Mouse (Mus musculus) embryonic facial prominence, embryonic 15.5 days (tissue): ENCODE results near the gene Apc2. TPM values are rescaled to one million over a fixed set of nuclear protein-coding genes. Genes with fewer than 3 reads are reported as not detected.

Source experiments
- ATAC-seq: fragments of 200-750 bp; cut with Nextera tagmentation; 2 replicates; pipeline ENCODE4 v1.8.0; 2017; ENCODE audit warnings: low read depth, moderate TSS enrichment; ENCODE audit not compliant: insufficient number of reproducible peaks, low FRiP score, low TSS enrichment
- H3K27ac ChIP-seq: fragments of 300-500 bp; sonication (generic); replicated peaks from 2 replicates; pipeline ENCODE4 v1.5.1; 2015; ENCODE audit warnings: mild to moderate bottlenecking, inconsistent platforms
- H3K27me3 ChIP-seq: fragments of 300-500 bp; sonication (generic); 2 replicates; pipeline ENCODE4 v1.6.1; 2015; ENCODE audit warnings: inconsistent platforms
- H3K36me3 ChIP-seq: fragments of 300-500 bp; sonication (generic); 2 replicates; pipeline ENCODE4 v1.6.1; 2015; ENCODE audit warnings: mild to moderate bottlenecking, inconsistent platforms
- H3K4me1 ChIP-seq: fragments of 300-500 bp; sonication (generic); 2 replicates; pipeline ENCODE4 v1.6.1; 2015; ENCODE audit warnings: inconsistent platforms
- H3K4me2 ChIP-seq: fragments of 300-500 bp; sonication (generic); replicated peaks from 2 replicates; pipeline ENCODE4 v1.6.1; 2015; ENCODE audit warnings: mild to moderate bottlenecking, inconsistent platforms
- H3K4me3 ChIP-seq: fragments of 300-500 bp; sonication (generic); replicated peaks from 2 replicates; pipeline ENCODE4 v1.5.1; 2015; ENCODE audit warnings: mild to moderate bottlenecking, inconsistent platforms
- H3K9ac ChIP-seq: fragments of 300-500 bp; sonication (generic); 2 replicates; pipeline ENCODE4 v1.6.1; 2015; ENCODE audit warnings: inconsistent platforms
- H3K9me3 ChIP-seq: fragments of 300-500 bp; sonication (generic); replicated peaks from 2 replicates; pipeline ENCODE4 v1.6.1; 2016; ENCODE audit warnings: inconsistent platforms
- WGBS: fragments of 180-500 bp; shearing (Covaris S2); methylation state at CpG from one replicate; pipeline ENCODE4 v1.1.7; 2015; 5-methylcytosine and 5-hydroxymethylcytosine counted together
- polyA plus RNA-seq: library from polyadenylated mRNA; unstranded; fragments of >200 nt; fragmentation: Nextera tagmentation; extraction: Ambion mirVana; gene quantifications from 2 replicates; pipeline ENCODE4 v1.2.1, GENCODE M21; 2015

Gene Apc2
- polyA plus RNA-seq, 1 experiment from 2014 or later = 5.4 TPM

- ATAC-seq = no peak
- WGBS = 67% methylated on average over 54 of the region's 54 CpGs
- H3K9ac ChIP-seq = no peak overlapping the region
- H3K4me2 ChIP-seq = no peak overlapping the region
- peaks cover 28% of the 10 kb centered on the region for H3K4me1 ChIP-seq
- H3K27me3 ChIP-seq = peaks cover 71% of the 10 kb centered on the region
- H3K4me3 ChIP-seq = no peak overlapping the region
- no peak overlapping the region for H3K27ac ChIP-seq
- H3K36me3 ChIP-seq = peaks cover 10% of the 10 kb centered on the region
- H3K9me3 ChIP-seq = no peaks in the 10 kb centered on the region
Observed at GRCm38 (mm10) chr10:80312586-80313504, 17.1 kb downstream of the Apc2 start.

GRCm38 (mm10) chr10:80313627-80314201 is 17.9 kb downstream of the Apc2 start:
- Histone ChIP-seq H3K36me3 (peaks cover 15% of the 10 kb centered on the region), H3K4me2 (no peak overlapping the region), H3K9me3 (no peaks in the 10 kb centered on the region), H3K9ac (no peak overlapping the region), H3K4me3 (no peak overlapping the region), H3K27ac (no peak overlapping the region), H3K27me3 (peaks cover 71% of the 10 kb centered on the region), H3K4me1 (peaks cover 31% of the 10 kb centered on the region)
- ATAC-seq = no peak
- WGBS = 50% methylated on average over 20 of the region's 20 CpGs

GRCm38 (mm10) chr10:80314494-80315001 is 18.8 kb downstream of the Apc2 start:
- no peaks in the 10 kb centered on the region for H3K9me3 ChIP-seq
- peaks cover 71% of the 10 kb centered on the region for H3K27me3 ChIP-seq
- peaks cover 40% of the 10 kb centered on the region for H3K4me1 ChIP-seq
- 48% methylated on average over 16 of the region's 16 CpGs for WGBS
- no peak overlapping the region for H3K4me2 ChIP-seq
- no peak overlapping the region for H3K4me3 ChIP-seq
- peaks cover 18% of the 10 kb centered on the region for H3K36me3 ChIP-seq
- no peak for ATAC-seq
- no peak overlapping the region for H3K27ac ChIP-seq
- H3K9ac ChIP-seq = no peak overlapping the region

- Histone ChIP-seq H3K27ac (no peak overlapping the region), H3K4me3 (no peak overlapping the region), H3K4me1 (peaks cover 42% of the 10 kb centered on the region), H3K27me3 (peaks cover 71% of the 10 kb centered on the region), H3K36me3 (peaks cover 18% of the 10 kb centered on the region), H3K4me2 (no peak overlapping the region), H3K9ac (no peak overlapping the region), H3K9me3 (no peaks in the 10 kb centered on the region)
- no peak for ATAC-seq
- 48% methylated on average over 27 of the region's 27 CpGs for WGBS
Observed at GRCm38 (mm10) chr10:80315315-80315714, 19.5 kb downstream of the Apc2 start.

- Histone ChIP-seq H3K4me3 (no peak overlapping the region), H3K9ac (no peak overlapping the region), H3K9me3 (no peaks in the 10 kb centered on the region), H3K27ac (no peak overlapping the region), H3K4me1 (peaks cover 49% of the 10 kb centered on the region), H3K36me3 (peaks cover 18% of the 10 kb centered on the region; the same call in 1 of the 2 replicates), H3K4me2 (no peak overlapping the region), H3K27me3 (peaks cover 63% of the 10 kb centered on the region)
- 0 out of 2 replicates have a peak, but pooled peaks have one; percentile 13 for ATAC-seq
- 22% methylated on average over 11 of the region's 11 CpGs for WGBS
Observed at GRCm38 (mm10) chr10:80316359-80316781, 20.6 kb downstream of the Apc2 start.

- Histone ChIP-seq H3K4me1 (peaks cover 55% of the 10 kb centered on the region), H3K9ac (no peak overlapping the region), H3K27me3 (peaks cover 57% of the 10 kb centered on the region), H3K4me3 (no peak overlapping the region), H3K4me2 (no peak overlapping the region), H3K9me3 (no peaks in the 10 kb centered on the region), H3K36me3 (peaks cover 18% of the 10 kb centered on the region; the same call in 1 of the 2 replicates), H3K27ac (no peak overlapping the region)
- 54% methylated on average over 10 of the region's 10 CpGs for WGBS
- no peak for ATAC-seq
Observed at GRCm38 (mm10) chr10:80317011-80317410, 21.2 kb downstream of the Apc2 start.

GRCm38 (mm10) chr10:80320340-80320760 is 24.6 kb downstream of the Apc2 start, which contains the start of gene 2310011J03Rik:
TSS of gene 2310011J03Rik (minus strand) at chr10:80320537.
- H3K4me2 ChIP-seq = peak within 1 kb of the TSS; percentile 78
- H3K36me3 ChIP-seq = peaks cover 18% of the 10 kb centered on the region; the same call in 1 of the 2 replicates
- under 1% methylated on average over 34 of the region's 34 CpGs for WGBS
- peak within 1 kb of the TSS; percentile 64 for H3K4me3 ChIP-seq
- H3K9me3 ChIP-seq = no peaks in the 10 kb centered on the region
- peaks cover 24% of the 10 kb centered on the region for H3K27me3 ChIP-seq
- H3K9ac ChIP-seq = peak within 1 kb of the TSS; percentile 60
- peaks cover 57% of the 10 kb centered on the region for H3K4me1 ChIP-seq
- H3K27ac ChIP-seq = peak within 1 kb of the TSS; percentile 81
- peak; percentile 66 for ATAC-seq

GRCm38 (mm10) chr10:80321014-80321669 is 25.4 kb downstream of the Apc2 start:
- Histone ChIP-seq H3K4me3 (no peak overlapping the region), H3K9ac (no peak overlapping the region), H3K4me1 (peaks cover 57% of the 10 kb centered on the region), H3K36me3 (peaks cover 18% of the 10 kb centered on the region; the same call in 1 of the 2 replicates), H3K27me3 (peaks cover 16% of the 10 kb centered on the region), H3K9me3 (no peaks in the 10 kb centered on the region), H3K27ac (no peak overlapping the region), H3K4me2 (no peak overlapping the region)
- no peak for ATAC-seq
- WGBS = 78% methylated on average over 6 of the region's 6 CpGs

GRCm38 (mm10) chr10:80321670-80322581 is 26.1 kb downstream of the Apc2 start:
- WGBS = 88% methylated on average over 21 of the region's 21 CpGs
- peaks cover 8% of the 10 kb centered on the region for H3K27me3 ChIP-seq
- H3K9me3 ChIP-seq = no peaks in the 10 kb centered on the region
- H3K36me3 ChIP-seq = peaks cover 18% of the 10 kb centered on the region; the same call in 1 of the 2 replicates
- ATAC-seq = no peak
- peak overlapping the region; percentile 62; the same call in 1 of the 2 replicates for H3K4me3 ChIP-seq
- H3K4me2 ChIP-seq = peak overlapping the region; percentile 100
- H3K9ac ChIP-seq = no peak overlapping the region
- H3K27ac ChIP-seq = no peak overlapping the region
- H3K4me1 ChIP-seq = peaks cover 50% of the 10 kb centered on the region

- H3K9ac ChIP-seq = peak overlapping the region; percentile 37
- H3K36me3 ChIP-seq = peaks cover 12% of the 10 kb centered on the region; the same call in 1 of the 2 replicates
- H3K27ac ChIP-seq = no peak overlapping the region
- WGBS = 3% methylated on average over 28 of the region's 28 CpGs
- no peaks in the 10 kb centered on the region for H3K9me3 ChIP-seq
- ATAC-seq = no peak
- H3K4me2 ChIP-seq = peak overlapping the region; percentile 100
- H3K4me1 ChIP-seq = peaks cover 47% of the 10 kb centered on the region
- H3K27me3 ChIP-seq = no peaks in the 10 kb centered on the region
- H3K4me3 ChIP-seq = peak overlapping the region; percentile 62
Observed at GRCm38 (mm10) chr10:80322811-80323211, 27.0 kb downstream of the Apc2 start.
